Mouse (Mus musculus) G1E (cell line): ENCODE data around the gene Tns1.

Experiments used
- CTCF ChIP-seq: IDR thresholded peaks from 2 replicates; pipeline ENCODE4 v1.5.1; 2012; ENCODE audit warnings: low read depth, low read length, inconsistent platforms, mixed read lengths
- GATA1 ChIP-seq: IDR thresholded peaks from 2 replicates; pipeline ENCODE4 v1.6.1; 2012; ENCODE audit warnings: borderline replicate concordance, low read length, inconsistent platforms, mixed read lengths
- GATA2 ChIP-seq: IDR thresholded peaks from 2 replicates; pipeline ENCODE4 v1.6.1; 2012; ENCODE audit warnings: low read depth, low read length, inconsistent platforms, borderline replicate concordance
- POLR2AphosphoS5 ChIP-seq: IDR thresholded peaks from 2 replicates; pipeline ENCODE4 v1.6.1; 2012; ENCODE audit warnings: low read depth, low read length, inconsistent platforms; ENCODE audit not compliant: insufficient replicate concordance
- TAL1 ChIP-seq: conservative IDR thresholded peaks from 2 replicates; pipeline ENCODE4 v1.6.1; 2012; ENCODE audit warnings: low read depth, low read length, inconsistent platforms, mixed read lengths

GRCm38 (mm10) chr1:74059552-74059951, 64.7 kb downstream of the Tns1 start:
- TF ChIP-seq CTCF, result no peak
- TF ChIP-seq GATA1, result no peak
- no peak for TF ChIP-seq GATA2
- no peak for TF ChIP-seq POLR2AphosphoS5
- no peak for TF ChIP-seq TAL1
